Mouse (Mus musculus) gastrocnemius, postnatal 25 days (tissue): Measurements from ENCODE around the gene Sval1. TPM values are rescaled to one million over a fixed set of nuclear protein-coding genes. Genes with fewer than 3 reads are reported as not detected.

Experiments used
- DNase-seq: peaks from one replicate; pipeline ENCODE4 v3.0.0; 2022
- long read RNA-seq, 2 experiments: library from polyadenylated mRNA; stranded (forward); transcript quantifications; one replicate each; pipeline ENCODE4 v2.0.0; 2021
- total RNA-seq, 2 experiments: library from RNA; stranded (reverse); gene quantifications; 1 replicate in 1 of 2; 2 replicates in 1 of 2; pipeline ENCODE4 v1.2.3; 2021

Gene Sval1
- total RNA-seq = not detected
- long read RNA-seq, experiment 1 = 0 reads
- long read RNA-seq, experiment 2 = 0 reads

- no peak for DNase-seq
Measured at GRCm38 (mm10) chr6:41951330-41951729, at the start of gene Sval1. Gene Sval1 (plus strand): TSS chr6:41951630.

- no peak for DNase-seq
Measured at GRCm38 (mm10) chr6:41911625-41912024, 39.8 kb upstream of the Sval1 start.

- no peak for DNase-seq
Measured at GRCm38 (mm10) chr6:41914883-41915282, 36.5 kb upstream of the Sval1 start.

GRCm38 (mm10) chr6:41967840-41968239 is 16.4 kb downstream of the Sval1 start, which contains the start of gene Sval3:
Gene Sval3 (plus strand): TSS chr6:41968140.
- DNase-seq = no peak

Other genes with a start within 250 kb of the Sval1 start
- gene Kel, start 247.3 kb upstream of the Sval1 start, total RNA-seq = not detected
- gene Olfr459, start 176.5 kb upstream of the Sval1 start, total RNA-seq = not detected
- not detected for gene Pip, start 104.1 kb upstream of the Sval1 start, total RNA-seq
- not detected for gene Sval2, start 98.6 kb upstream of the Sval1 start, total RNA-seq
- gene Sval3, start 16.5 kb downstream of the Sval1 start, total RNA-seq = not detected
- gene Sva, start 86.8 kb downstream of the Sval1 start, total RNA-seq = not detected
- gene Tas2r139, start 189.3 kb downstream of the Sval1 start, total RNA-seq = not detected